Mouse (Mus musculus) liver (tissue): ENCODE results near the gene Rassf7.
A peak's percentile ranks its signal among the peaks of the same experiment; 100 is the strongest.

Source experiments
- DNase-seq: peaks from one replicate; pipeline ENCODE4 v3.0.0-alpha.2; 2020; ENCODE audit warnings: mixed read lengths

Gene Rassf7

DNA sequence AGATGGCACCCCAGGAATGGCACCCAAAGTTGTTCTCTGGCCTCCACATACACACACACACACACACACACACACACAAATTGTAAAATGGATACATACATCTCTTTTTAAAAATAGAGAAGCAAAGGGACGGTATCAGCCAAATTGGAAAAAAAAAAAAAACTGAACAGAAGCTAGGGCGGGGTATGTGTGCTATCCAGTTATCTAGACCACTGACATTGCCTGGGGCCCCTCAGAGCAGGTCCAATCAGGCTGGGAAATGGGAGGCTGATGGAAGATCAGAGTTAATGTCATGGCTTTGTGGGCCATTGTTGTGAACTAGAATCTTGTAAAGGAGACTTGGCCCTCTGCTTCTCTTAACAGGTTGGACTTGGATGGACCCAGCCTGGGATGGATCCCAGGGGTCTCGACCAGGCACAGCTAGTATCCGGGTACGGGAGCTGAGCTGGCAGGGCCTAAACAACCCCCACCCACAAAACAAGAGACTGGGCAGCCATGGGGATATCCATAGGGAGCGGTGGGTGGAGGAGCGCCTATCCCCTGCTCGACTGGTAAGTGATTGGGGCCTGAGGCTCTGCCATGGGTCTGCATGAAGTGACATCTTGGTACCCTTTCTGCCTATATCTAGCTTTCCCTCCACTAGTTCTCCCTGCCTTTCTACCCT, 18.9 kb upstream of the Rassf7 start:
- DNase-seq, result peak; percentile 75

DNA sequence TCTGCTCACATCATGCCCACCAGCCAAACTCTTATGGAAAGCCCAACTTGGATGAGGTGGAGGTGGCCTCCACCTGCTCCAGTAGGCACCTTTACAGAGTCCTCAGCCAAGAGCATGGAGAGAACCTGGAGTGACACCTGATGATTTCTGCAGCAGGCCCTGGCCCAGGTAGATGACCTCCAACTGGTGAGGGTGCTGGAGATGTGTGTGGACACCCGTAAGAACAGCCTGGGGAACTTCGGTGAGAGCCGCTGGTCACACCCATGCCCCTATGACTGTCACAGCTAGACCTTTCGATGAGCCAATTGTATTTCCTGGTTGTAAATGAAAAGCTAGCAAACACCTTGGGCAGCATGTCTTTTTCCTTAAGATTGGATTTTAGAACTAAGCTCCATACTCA, 17.5 kb upstream of the Rassf7 start:
- DNase-seq, result no peak

DNA sequence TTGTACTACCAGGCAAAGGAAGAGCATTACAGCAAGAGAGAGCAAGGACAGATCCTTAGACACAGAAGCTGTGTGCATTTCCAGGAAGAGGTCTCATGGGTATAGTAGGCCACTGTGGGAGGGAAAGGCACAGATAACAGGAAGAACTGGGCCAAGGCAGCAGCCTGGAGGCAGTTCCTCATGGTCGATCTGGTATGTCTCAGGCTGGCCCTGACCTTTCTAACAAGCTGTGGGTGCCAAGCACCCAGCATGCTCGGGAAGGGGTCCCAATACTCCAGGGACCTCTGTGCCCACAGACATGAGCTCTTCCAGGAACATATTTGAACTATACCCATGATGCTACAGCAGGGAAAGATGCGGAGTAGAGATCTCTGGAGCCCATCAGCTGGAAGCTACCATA, 11.1 kb upstream of the Rassf7 start:
- DNase-seq, result no peak

DNA sequence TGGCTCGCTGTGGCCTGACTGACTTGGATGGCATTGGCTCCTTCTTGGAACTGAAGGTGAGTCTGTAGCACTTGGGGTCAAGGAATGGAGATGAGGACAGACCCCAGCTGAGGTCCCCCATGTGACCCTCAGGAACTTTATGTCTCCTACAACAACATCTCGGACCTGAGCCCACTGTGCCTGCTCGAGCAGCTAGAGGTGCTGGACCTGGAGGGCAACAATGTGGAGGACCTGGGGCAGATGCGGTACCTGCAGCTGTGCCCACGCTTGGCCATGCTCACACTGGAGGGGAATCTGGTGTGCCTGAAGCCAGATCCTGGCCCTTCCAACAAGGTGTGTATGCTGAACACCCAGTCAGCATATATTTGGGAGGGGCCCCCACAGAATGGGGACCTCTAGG, 10.2 kb upstream of the Rassf7 start:
- no peak for DNase-seq

DNA sequence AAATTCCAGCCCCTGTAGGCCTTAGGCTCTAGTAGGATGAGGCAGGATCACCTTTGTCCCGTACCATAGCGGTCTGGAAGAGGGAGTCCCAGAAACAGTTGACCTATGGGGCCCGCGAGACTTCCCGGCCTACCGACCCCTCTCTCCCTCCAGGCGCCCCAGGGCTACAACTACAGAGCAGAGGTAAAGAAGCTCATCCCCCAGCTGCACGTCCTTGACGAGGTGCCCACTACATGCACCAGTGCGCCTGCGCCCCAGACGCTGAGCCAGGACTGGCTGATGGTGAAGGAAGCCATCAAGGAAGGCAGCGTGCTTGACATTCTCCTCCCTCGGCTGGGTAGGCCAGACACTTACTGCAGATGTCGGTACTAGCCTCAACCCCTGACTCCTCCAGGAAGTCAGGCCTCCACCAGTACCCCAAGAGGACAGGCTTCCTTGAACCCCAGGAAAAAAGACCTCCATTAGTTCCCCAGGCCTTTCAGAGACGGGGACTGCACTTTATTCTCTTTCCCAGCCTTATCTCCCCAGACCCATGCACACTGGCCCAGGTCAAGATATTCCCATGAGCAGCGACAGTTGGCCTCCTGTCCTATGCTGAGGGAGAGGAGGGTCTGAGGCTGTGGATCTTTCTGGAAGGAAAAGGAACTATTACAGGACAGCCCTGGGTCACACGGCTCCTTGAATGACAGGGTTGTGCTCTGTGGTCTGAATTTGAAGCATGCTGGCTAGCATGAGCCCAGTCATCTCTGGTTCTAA, 9.3 kb upstream of the Rassf7 start:
- peak; percentile 67 for DNase-seq

DNA sequence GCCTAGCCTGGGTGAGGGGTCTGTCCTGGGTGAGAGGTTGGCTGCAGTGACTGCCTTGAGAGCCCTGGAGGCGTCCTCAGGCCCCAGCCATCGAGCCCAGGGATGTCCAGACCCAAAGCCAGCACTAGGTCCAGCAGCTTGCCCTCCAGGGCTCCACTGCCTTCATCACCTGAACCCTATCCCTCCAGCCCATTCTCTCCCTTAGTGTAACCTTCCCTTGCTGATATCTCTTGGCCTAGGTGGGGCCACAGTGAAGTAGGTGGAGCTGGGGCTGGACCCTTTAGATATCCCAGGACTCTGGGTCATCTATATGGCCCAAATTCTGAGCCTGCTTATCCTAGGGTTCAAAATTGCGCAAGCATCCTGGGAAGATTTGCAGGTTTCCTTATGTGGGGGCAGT, 6.1 kb upstream of the Rassf7 start:
- peak; percentile 85 for DNase-seq

DNA sequence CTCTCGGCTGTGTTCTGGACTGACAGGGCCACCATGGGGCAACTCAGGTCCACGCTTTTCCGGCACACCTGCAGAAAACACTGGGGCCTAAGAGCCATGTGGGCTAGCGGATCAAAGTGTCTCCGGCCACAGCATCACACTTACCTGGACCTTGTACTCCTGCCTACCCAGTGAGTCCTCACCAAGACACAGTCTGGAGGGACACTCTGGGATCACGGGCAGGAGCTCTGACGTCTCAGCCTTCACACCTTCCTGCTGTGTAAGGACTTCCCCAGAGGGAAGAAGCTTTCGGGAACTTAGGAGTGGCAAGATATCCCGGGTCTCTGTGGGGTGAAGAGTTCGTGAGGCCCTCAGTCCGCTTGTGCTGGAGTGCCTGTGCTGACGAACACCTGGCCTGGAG, 5.5 kb upstream of the Rassf7 start:
- no peak for DNase-seq

DNA sequence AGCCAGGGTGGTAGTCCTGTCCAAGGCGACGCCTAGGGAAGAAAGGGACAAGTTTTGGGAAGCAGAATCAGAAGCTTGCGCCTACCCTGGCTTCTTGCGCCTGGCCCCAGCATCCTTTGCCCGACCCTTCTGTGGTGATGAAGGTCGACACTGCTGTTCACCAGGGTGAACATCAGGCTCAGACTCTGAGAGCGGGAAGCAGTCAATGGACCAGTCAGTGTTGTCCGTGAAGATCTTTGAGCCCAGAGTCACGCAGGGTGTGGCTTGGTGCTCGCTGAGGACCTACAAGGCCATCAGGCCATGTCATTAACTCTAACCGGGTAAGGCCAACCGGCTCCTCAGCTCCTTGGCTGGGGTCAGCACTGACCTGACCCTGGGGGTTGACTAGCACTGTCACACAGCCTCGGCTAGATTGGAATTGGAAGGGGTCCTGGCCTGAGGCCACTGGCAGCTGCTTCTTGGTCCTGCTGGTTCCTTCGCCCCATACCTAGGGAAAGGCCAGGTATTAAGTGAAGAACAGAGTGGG, 5.0 kb upstream of the Rassf7 start:
- DNase-seq, result no peak

DNA sequence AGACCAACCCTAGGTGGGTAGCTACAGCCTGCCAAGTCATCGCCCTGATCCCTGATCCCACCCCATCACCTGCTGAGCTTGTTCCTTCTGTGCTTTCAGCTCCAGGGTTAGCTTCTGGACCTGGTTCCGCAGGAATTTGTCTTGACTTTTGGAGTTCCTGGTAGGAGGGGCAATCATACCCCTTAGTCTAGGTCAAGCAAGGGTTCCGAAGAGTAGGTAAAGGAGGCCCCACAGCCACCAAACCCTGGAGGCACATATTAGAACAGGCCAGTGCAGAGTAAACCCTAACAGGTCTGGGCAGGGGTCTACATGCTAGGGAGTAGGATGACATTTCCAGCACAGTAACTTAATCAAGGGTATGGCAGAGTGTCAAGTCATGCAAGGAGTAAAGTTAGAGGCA, 2.5 kb upstream of the Rassf7 start:
- DNase-seq, result no peak

DNA sequence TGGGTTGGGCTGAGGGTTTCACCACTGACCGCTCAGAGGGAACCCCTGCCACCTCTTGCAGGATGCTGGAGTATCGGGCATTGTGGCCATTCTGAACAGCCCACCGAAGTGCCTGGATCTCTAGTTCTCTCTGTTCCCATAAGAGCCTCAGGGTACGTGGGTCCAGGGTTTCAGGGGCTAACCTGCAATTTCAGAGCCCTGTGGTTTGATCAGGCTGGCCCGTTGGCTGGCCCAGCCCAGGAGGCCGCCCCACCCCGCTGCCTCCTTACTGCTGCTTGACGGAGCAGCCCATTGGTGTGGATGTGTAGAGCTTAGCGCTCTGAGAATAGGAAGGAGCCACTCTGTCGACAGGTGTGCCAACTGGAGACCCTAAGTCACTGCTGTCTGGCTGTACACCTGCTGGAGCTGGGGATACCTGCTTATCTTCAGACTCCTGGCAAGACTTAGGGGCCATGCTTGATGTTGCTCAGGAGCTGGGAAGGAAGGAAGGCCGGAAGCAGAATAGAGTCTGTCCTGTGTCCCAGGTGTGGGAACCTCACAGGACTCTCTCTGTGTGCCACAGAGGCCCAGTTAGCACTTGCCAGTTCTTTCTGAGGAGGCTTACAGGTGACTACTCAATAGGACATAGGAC, 1.9 kb upstream of the Rassf7 start, which contains the start of gene Lmntd2:
Gene Lmntd2, minus strand, starts transcription at position 476 of the 631 bp plus-strand sequence.
- no peak for DNase-seq

DNA sequence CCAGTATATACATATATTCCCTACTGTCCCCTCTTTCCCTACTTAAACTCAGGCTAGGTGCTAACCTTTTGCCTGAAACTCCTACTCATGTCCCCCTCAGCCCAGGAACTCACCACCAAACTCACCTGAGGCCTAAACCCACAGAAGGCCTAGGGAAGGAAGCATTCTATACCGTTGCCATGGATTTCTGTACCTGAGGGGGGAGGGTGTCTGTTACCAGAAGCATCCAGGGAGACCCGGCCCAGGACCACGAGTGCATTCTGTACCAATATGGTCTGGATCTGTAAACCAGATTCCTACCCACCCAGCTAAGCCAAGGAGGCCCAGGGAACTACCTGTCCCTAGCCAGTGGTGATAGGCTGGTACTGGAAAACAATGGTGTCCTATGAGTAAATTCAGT, 1.4 kb upstream of the Rassf7 start:
- DNase-seq, result no peak

DNA sequence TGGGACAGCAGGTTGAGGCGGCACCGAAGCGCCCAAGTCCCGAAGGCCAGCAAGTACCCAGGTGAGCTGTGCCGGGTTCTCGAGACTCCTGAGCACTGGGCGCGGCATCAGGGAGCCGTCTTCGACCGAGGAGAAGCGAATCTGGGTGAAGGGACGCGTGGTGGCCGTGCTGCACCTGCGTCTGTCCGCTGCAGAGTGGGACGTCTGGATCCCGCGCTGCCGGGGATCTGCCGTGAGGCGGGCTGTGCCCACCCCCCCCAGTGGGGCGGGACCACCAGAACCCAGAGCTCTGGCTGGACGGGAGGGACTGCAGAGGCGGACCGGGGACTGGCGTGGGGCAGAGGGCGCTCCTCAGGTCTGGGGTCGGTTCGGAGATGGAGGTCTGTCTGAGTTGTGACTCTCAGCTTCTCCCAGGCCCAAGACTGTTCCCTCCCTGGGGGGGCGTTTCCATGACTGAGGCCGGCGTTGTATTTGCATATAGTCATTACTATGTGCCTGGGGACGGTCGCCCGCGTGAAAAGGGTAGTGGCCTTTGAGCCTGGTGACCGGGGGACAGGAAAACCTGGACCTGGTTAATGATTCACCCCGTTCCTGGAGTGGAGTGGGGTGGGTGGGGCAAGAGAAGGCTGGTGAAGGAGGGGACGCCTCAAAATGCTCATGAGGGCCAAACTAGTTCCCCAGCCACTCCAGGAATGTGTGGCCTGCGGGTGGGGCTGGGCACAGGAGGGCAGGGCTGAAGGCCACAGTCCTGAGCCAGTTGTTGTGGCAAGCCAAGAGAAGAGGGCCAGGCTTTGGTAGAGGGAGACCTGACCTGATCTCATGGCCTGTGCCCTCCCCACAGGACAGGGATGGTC, 447 bp downstream of the Rassf7 start:
- DNase-seq, result peak; percentile 76

DNA sequence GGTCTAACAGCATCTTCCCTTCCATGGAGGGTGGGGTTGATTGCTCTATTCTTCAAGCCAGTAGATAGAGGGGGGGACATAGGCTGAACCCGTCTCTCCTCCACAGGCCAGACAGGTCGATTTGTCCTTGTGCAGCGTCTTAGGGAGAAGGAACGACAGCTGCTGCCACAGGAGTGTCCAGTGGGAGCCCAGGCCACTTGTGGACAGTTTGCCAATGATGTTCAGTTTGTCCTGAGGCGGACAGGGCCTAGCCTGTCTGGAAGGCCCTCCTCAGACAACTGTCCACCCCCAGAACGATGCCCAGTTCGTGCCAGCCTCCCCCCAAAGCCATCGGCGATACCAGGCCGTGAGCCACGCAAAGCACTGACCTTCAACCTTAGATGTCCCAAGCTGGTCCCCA, 1.2 kb downstream of the Rassf7 start:
- no peak for DNase-seq

DNA sequence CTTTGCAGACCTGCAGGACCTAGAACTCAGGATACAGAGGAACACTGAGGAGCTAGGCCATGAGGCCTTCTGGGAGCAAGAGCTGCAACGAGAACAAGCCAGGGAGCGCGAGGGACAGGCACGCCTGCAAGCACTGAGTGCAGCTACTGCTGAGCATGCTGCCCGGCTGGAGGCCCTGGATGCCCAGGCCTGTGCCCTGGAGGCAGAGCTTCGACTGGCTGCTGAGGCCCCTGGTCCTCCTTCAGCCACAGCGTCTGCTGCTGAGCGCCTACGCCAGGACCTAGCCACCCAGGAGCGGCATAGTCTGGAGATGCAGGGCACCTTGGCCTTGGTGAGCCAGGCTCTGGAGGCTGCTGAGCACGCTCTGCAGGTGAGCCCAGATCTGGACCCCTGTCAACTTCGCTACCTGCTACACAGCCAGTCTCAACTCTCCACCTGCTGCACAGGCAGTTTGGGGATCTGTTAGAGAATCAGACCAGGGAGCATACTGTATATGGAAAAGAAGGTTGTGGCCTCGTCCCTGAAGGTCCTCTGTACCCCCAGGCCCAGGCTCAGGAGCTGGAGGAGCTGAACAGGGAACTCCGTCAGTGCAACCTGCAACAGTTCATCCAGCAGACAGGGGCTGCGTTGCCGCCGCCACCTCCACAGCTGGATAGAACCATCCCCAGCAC, 1.8 kb downstream of the Rassf7 start:
- DNase-seq, result no peak

DNA sequence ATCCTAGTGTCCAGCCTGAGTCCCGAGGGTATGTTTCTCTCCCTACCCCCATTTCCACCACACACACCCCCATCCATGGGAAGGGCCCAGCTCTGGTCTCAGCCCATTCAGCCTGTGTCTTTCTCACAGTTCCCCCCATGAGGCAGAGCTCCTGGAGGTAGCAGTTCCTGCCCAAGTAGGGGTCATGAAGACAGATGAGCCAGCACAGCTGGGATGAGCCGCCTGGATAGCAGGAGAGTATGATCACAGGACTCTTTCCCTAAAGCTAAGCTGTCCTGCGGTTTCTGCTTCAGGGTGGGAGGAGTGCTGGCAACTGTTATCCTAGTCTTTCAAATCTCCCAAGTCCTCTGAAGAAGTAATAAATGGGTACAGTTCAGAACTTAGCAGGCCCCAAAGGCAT, 2.5 kb downstream of the Rassf7 start:
- no peak for DNase-seq

DNA sequence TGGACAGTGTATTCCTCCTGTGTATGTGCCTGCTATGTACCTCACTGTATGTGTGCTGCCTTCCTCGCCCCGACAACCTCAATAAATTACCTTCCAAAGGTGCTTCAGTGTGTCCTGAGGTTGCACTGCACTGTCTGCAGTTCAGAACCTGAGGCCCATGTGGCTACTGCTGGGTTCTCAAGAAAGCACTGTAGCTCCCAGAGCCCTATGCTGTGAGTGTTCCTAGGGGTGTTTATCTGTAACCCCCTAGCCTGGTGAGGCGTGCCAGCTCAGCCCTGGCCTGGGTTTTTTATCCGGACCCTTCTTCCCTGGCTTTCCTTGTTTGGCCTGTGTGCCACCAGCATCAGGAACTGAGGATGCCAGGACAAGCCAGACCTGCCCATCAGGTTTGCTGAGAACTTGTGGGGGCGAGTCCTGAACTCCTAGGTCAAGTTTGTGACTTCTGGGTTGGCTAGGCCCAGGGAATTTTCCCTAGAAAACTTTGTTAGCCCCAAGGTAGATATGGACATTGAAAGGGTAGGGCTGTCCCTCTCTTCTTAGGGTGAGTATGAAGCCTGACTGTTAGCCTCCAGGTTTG, 3.0 kb downstream of the Rassf7 start:
- DNase-seq, result no peak

DNA sequence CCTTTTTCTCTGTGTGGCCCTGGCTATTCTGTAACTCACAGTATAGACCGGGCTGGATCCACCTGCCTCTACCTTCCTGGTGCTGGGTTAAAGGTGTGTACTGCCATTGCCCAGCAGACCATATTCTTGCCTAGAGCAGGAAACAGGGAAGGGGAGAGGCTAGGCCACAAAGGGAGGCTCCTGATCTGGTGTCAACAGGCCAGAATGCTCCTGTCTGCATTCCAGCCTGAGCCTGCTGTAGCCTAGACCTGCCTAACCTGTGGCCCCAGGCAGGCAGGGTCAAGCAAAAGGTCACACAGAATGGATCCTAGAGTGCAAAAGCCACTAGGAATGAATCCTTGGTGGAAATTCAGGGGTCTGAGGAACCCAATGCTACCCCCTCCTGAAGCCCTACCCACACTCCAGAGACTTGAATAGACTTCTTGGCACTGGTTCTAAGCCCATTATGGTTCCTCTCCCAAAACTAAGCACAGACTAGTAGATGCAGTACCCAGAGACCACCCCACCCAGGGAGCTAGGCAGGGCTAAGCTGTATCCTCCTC, 4.0 kb downstream of the Rassf7 start:
- DNase-seq, result no peak

DNA sequence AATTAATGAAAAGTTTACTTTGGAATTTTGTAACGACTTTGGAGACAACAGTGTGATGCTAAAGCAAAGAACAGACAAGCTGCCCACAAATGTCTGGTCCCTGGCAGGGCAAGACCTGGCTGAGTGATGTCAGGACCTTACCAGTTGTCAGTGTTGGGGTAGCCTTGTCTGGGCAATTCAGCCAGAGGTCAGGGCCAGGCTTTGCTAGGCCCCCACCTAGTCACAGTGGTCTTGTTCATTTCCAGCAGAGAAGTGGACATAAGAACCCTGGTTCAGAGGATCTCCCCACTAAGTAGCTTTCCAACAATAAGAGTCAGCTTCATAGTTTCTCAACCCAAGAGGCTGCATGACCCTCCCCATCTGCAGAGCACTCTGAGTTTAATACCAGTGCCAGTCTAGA, 4.7 kb downstream of the Rassf7 start:
- no peak for DNase-seq

DNA sequence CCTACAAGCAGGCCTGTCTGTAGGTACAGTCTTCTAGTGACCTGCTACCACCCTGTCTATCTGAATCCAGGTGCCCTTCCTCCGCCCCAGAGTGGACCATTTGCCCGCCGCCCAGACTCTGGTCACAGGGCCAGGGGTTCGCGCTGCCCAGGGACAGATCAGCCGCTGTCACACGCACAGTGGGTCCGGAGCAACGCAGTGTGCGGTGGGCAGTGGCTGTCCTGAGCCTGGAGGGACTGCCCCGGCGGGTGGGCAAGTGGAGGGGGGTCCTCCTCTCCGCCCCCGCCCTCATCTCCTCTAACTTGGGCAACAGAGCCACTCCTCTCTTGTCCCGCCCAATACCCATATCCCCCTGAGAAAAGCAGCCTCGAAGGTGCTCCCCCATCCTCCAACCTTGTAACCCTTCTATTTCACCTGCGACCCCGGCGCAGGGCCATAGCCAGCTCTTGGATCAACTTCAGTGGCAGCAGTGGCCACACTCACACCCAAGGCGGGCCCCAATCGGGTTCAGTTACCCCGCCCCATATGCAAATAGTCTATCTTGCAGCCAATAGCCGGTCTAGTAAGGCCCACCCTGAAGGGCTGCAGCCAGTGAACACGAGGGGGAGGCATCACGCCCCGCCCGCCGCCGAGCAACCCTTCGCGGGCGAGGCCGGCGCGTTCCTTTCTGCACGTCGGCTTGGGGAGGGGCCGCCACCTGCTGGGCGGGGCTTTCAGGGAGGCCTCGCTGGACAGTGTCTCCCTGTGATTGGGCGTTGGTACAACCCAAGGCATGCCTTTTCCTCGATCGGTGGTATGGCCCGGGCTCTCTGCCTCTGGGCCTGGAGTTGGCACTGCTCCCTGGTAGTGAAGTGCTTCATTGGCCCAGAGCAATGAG, 5.8 kb downstream of the Rassf7 start:
- peak; percentile 100 for DNase-seq

DNA sequence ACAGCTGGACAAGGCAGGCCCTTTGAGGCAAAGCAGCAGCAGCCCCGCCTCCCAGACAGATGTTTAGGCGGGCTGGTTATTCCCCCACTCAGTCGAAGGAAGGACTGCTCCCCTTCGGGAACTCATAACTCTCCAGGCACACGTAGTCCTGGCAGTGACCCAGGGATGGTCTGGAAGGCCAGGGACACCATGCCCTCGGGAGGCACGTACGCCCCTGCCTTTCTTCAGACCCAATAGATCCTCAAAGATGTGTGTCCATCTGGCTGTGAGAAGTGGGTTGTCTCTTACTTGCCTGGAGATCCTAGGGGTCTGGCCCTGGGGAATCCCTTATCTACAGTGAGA, 6.4 kb downstream of the Rassf7 start:
- DNase-seq, result no peak

DNA sequence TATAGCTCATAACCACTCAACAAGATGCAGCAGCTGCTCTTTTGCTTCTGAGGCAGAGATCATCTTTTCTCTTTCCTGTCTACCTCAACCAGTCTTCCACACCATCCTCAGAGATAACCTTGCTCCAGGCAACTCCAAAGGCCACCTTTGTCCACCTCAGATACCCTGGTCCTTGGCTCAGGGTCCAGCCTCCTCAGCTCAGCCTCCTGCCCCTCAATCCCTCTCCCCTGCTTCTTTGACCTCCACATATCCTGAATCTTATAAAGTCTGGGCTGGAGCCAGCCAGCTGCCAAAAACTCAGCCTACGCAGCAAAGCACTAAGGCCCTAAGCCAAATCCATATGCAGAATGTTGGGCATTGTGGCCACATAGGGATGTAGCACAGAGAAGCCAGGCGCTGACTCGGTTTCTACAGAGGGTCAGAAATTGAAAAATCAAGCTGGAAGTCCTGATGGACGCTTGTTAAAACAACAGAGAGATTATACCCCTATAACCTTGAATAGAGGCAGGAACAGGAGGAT, 7.1 kb downstream of the Rassf7 start:
- DNase-seq, result no peak
